Mouse (Mus musculus): ENCODE measurements around the gene Nsd2. TPM values are rescaled to one million over a fixed set of nuclear protein-coding genes. Genes with fewer than 3 reads are reported as not detected.
"Not testable (repeated sequence)": the region's sequence is repeated elsewhere in the genome, so short reads cannot be mapped to it uniquely, and the experiment has no call there.

Gene Nsd2
- polyA plus RNA-seq, 1 experiment = 7.6 TPM

DNA sequence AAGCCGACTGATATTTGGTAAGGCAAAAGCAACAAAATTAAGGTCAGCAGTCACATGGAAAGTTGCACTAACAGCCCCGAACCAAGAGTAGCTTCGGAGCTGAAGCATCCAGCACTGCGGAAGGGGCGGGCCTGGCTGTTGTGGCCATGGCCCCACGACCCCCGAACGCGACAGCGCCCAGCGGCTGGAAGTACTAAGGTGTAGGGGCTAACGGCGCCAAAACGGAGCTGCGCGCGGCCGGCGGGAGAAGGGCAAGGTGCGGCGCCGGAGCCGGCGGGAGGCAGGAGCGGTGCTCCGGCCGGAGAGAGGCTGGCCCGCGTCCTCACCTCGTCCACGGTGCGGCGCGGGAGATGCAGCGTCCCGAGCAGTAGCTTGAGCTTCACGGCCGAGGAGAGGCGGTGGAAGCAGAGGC lies 115.2 kb downstream of the Nsd2 start:
- no peak for DNase-seq (ENCODE audit: low read depth in 1 of 2, low spot score in 2 of 2)
- Histone ChIP-seq H3K27me3 (ENCODE audit: control insufficient read depth, insufficient read depth, low read length) (no peaks in the 10 kb centered on the region), H3K36me3 (ENCODE audit: control insufficient read depth, insufficient read depth, low read length) (peaks cover 2% of the 10 kb centered on the region; the same call in 1 of the 2 replicates), H3K4me1 (ENCODE audit: control insufficient read depth, insufficient read depth, insufficient read length) (peaks cover 19% of the 10 kb centered on the region), H3K27ac (ENCODE audit: insufficient read depth, low read length) (peak overlapping the region; percentile 85), H3K4me3 (ENCODE audit: extremely low read depth, insufficient read depth, insufficient read length) (peak overlapping the region; percentile 76)
- TF ChIP-seq POLR2A (IDR thresholded peaks at IDR 0.05; ENCODE audit: low read depth, low read length) (no peak), CTCF (IDR thresholded peaks at IDR 0.05; ENCODE audit: extremely low read depth, insufficient read depth, insufficient read length, insufficient replicate concordance) (no peak)
- whole genome bisulfite sequencing = under 1% methylated on average over 39 of the region's 39 CpGs

DNA sequence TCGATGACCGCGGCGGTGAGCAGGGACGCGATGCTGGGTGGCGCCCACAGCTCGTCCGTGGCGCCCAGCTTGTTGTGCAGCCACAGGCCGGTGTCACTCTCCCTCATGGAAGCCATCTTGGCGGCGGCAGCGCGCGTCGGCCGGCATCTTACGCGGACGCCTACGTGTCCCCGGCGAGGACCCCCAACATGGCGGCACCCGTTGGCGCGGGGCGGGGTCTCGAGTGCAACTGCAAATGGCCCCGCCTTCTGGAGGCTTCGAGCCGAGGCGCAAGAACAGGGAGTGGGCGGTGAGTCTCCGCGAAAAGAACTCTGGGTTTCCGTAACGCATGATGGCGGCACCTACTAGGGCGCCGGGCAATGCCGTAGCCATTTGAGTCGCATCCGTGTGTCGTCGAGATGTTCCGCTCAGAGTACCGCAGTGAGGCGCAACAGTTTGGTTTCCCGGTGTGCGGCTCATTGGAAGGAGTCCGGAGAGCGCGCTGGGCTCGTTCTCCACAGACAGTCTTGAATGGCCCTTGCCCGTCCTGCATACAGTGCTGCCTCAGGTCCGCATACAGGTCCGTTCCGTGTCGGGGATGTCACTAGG lies 115.7 kb downstream of the Nsd2 start, which contains the start of gene Nelfa:
Gene Nelfa, minus strand, starts transcription at position 294 of the 588 bp plus-strand sequence.
- no peaks in the 10 kb centered on the region for H3K27me3 ChIP-seq (ENCODE audit: control insufficient read depth, insufficient read depth, low read length)
- peak; percentile 97 to 98 for DNase-seq (ENCODE audit: low read depth in 1 of 2, low spot score in 2 of 2)
- peaks cover 2% of the 10 kb centered on the region; the same call in 1 of the 2 replicates for H3K36me3 ChIP-seq (ENCODE audit: control insufficient read depth, insufficient read depth, low read length)
- WGBS = under 1% methylated on average over 61 of the region's 61 CpGs
- peak within 1 kb of the TSS; percentile 77 for H3K4me3 ChIP-seq (ENCODE audit: extremely low read depth, insufficient read depth, insufficient read length)
- peaks cover 19% of the 10 kb centered on the region for H3K4me1 ChIP-seq (ENCODE audit: control insufficient read depth, insufficient read depth, insufficient read length)
- TF ChIP-seq CTCF (IDR thresholded peaks at IDR 0.05; ENCODE audit: extremely low read depth, insufficient read depth, insufficient read length, insufficient replicate concordance) (no peak), POLR2A (IDR thresholded peaks at IDR 0.05; ENCODE audit: low read depth, low read length) (peak; percentile 76)
- peak within 1 kb of the TSS; percentile 87 for H3K27ac ChIP-seq (ENCODE audit: insufficient read depth, low read length)

DNA sequence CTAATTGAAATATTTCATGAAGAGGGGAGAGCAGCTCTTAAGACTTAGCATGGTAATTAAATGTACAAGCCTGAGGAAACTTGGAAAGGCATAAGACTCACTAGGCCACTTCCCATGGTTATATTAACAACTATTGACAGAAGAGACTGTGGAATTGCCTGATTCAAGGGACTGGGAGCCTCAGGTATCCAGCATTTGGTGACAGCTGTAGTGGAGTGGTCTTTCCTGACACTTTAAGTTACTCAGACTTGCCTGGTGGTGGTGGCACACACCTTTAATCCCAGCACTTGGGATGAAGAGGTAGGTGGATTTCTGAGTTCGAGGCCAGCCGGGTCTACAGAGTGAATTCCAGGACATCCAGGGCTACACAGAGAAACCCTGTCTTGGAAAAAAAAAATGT lies 116.7 kb downstream of the Nsd2 start:
- Histone ChIP-seq H3K4me3 (ENCODE audit: extremely low read depth, insufficient read depth, insufficient read length) (no peak overlapping the region), H3K4me1 (ENCODE audit: control insufficient read depth, insufficient read depth, insufficient read length) (peaks cover 19% of the 10 kb centered on the region), H3K27me3 (ENCODE audit: control insufficient read depth, insufficient read depth, low read length) (no peaks in the 10 kb centered on the region), H3K27ac (ENCODE audit: insufficient read depth, low read length) (no peak overlapping the region), H3K36me3 (ENCODE audit: control insufficient read depth, insufficient read depth, low read length) (peaks cover 2% of the 10 kb centered on the region; the same call in 1 of the 2 replicates)
- TF ChIP-seq POLR2A (IDR thresholded peaks at IDR 0.05; ENCODE audit: low read depth, low read length) = no peak
- no peak for TF ChIP-seq CTCF (IDR thresholded peaks at IDR 0.05; ENCODE audit: extremely low read depth, insufficient read depth, insufficient read length, insufficient replicate concordance)
- WGBS = 100% methylated on average over 2 of the region's 2 CpGs
- no peak for DNase-seq (ENCODE audit: low read depth in 1 of 2, low spot score in 2 of 2)

DNA sequence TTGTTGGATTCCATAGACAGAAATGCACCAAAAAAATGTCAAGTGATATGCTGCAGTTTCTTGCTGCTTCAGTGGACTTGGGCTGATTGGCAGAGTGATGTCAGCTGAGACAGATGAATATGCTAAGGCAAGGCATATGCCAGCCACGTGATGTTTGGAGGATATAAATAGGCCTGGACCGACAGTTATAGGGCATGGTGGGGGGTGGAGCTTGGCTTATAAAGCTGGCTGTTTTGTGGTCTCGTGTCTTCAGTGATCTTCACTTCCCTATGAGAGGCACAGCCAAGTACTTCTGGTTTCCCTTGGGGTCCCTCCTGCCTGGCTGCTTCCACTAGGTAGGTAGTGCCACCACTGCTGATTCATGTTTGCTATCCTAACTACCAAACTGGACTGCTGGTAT lies 117.9 kb downstream of the Nsd2 start:
- Histone ChIP-seq H3K36me3 (ENCODE audit: control insufficient read depth, insufficient read depth, low read length) (peaks cover 2% of the 10 kb centered on the region; the same call in 1 of the 2 replicates), H3K4me1 (ENCODE audit: control insufficient read depth, insufficient read depth, insufficient read length) (peaks cover 16% of the 10 kb centered on the region), H3K27ac (ENCODE audit: insufficient read depth, low read length) (peak overlapping the region; percentile 12; the same call in 1 of the 2 replicates), H3K27me3 (ENCODE audit: control insufficient read depth, insufficient read depth, low read length) (no peaks in the 10 kb centered on the region), H3K4me3 (ENCODE audit: extremely low read depth, insufficient read depth, insufficient read length) (no peak overlapping the region)
- peak; percentile 65 to 88 for DNase-seq (ENCODE audit: low read depth in 1 of 2, low spot score in 2 of 2)
- TF ChIP-seq POLR2A (IDR thresholded peaks at IDR 0.05; ENCODE audit: low read depth, low read length) (no peak; the same call in 1 of the 2 replicates), CTCF (IDR thresholded peaks at IDR 0.05; ENCODE audit: extremely low read depth, insufficient read depth, insufficient read length, insufficient replicate concordance) (no peak)
- 19% methylated on average over 3 of the region's 3 CpGs for WGBS

DNA sequence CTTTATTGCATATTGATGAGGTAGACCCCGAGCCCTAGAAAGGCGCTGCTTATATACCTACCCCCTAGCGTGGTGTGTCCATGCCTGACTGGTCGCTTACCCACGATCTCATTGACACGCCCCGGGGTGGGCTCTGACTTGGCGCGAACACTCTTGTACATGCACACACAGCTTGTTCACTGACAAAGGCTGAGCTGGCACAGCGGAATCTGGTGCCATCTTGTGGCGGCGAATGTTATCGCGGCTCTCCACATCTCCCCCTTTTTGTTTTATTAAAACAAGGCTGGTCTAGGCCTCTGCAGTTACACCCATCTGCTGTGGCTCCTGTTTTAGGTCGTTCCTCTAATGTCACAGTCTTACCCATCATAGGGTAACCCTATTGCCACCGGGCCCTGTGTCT lies 126.5 kb downstream of the Nsd2 start:
- 84% methylated on average over 16 of the region's 16 CpGs for WGBS
- H3K27ac ChIP-seq (ENCODE audit: insufficient read depth, low read length); DNase-seq (ENCODE audit: low read depth in 1 of 2, low spot score in 2 of 2); H3K27me3 ChIP-seq (ENCODE audit: control insufficient read depth, insufficient read depth, low read length); H3K4me1 ChIP-seq (ENCODE audit: control insufficient read depth, insufficient read depth, insufficient read length); H3K4me3 ChIP-seq (ENCODE audit: extremely low read depth, insufficient read depth, insufficient read length); H3K36me3 ChIP-seq (ENCODE audit: control insufficient read depth, insufficient read depth, low read length): not testable (repeated sequence)

Other genes starting within 250 kb of the Nsd2 start
- 29.2 and 60.8 TPM in 2 replicates for gene Fam53a, start 191.1 kb upstream of the Nsd2 start, polyA plus RNA-seq (2012; rRNA removed)
- 0.41 and 0.43 TPM in 2 replicates for gene Gm9903, start 190.8 kb upstream of the Nsd2 start, polyA plus RNA-seq (2012; rRNA removed)
- 27.1 and 44.8 TPM in 2 replicates for gene Slbp, start 168.2 kb upstream of the Nsd2 start, polyA plus RNA-seq (2012; rRNA removed)
- gene Tacc3, start 162.6 kb upstream of the Nsd2 start, polyA plus RNA-seq (2012; rRNA removed) = 9.2 and 11.5 TPM in 2 replicates
- 24.8 and 31.3 TPM in 2 replicates for gene Tmem129, start 162.3 kb upstream of the Nsd2 start, polyA plus RNA-seq (2012; rRNA removed)
- gene Fgfr3, start 99.1 kb upstream of the Nsd2 start, polyA plus RNA-seq (2012; rRNA removed) = 29.6 and 34.0 TPM in 2 replicates
- 33.8 and 39.6 TPM in 2 replicates for gene Letm1, start 37.9 kb upstream of the Nsd2 start, polyA plus RNA-seq (2012; rRNA removed)
- 29.8 and 37.2 TPM in 2 replicates for gene Nelfa, start 115.7 kb downstream of the Nsd2 start, polyA plus RNA-seq (2012; rRNA removed)
- gene Gm1673, start 162.7 kb downstream of the Nsd2 start, polyA plus RNA-seq (2012; rRNA removed) = 6.0 and 12.8 TPM in 2 replicates
- 2.8 and 3.6 TPM in 2 replicates for gene Nat8l, start 175.3 kb downstream of the Nsd2 start, polyA plus RNA-seq (2012; rRNA removed)